Mouse (Mus musculus) liver, postnatal 0 days (tissue): ENCODE measurements around the gene Ankrd6. TPM values are rescaled to one million over a fixed set of nuclear protein-coding genes. Genes with fewer than 3 reads are reported as not detected.

Experiments
- ATAC-seq: fragments of 200-750 bp; cut with Nextera tagmentation; 2 replicates; pipeline ENCODE4 v1.8.0; 2017; ENCODE audit warnings: mild to moderate bottlenecking, moderate library complexity
- DNase-seq: peaks from one replicate; pipeline ENCODE4 v3.0.0-alpha.2; 2016
- H3K27ac ChIP-seq: fragments of 300-500 bp; sonication (generic); 2 replicates; pipeline ENCODE4 v1.5.1; 2014; ENCODE audit warnings: antibody characterized with exemption, moderate library complexity, mild to moderate bottlenecking, low read depth
- H3K27me3 ChIP-seq: fragments of 300-500 bp; sonication (generic); 2 replicates; pipeline ENCODE4 v1.6.1; 2014; ENCODE audit warnings: low read length, control low read depth, mixed read lengths; ENCODE audit not compliant: insufficient read depth
- H3K36me3 ChIP-seq: fragments of 300-500 bp; sonication (generic); replicated peaks from 2 replicates; pipeline ENCODE4 v1.6.1; 2014; ENCODE audit warnings: mild to moderate bottlenecking, control low read depth, low read length, moderate library complexity, mixed read lengths; ENCODE audit not compliant: insufficient read depth
- H3K4me1 ChIP-seq: fragments of 300-500 bp; sonication (generic); 2 replicates; pipeline ENCODE4 v1.6.1; 2014; ENCODE audit warnings: antibody characterized with exemption, mild to moderate bottlenecking, control low read depth; ENCODE audit not compliant: insufficient read depth
- H3K4me2 ChIP-seq: fragments of 300-500 bp; sonication (generic); 2 replicates; pipeline ENCODE4 v1.6.1; 2014; ENCODE audit warnings: low read depth, mild to moderate bottlenecking, low read length, moderate library complexity, mixed read lengths
- H3K4me3 ChIP-seq: fragments of 300-500 bp; sonication (generic); 2 replicates; pipeline ENCODE4 v1.5.1; 2014; ENCODE audit warnings: low read depth, low read length
- H3K9ac ChIP-seq: fragments of 300-500 bp; sonication (generic); replicated peaks from 2 replicates; pipeline ENCODE4 v1.6.1; 2014; ENCODE audit warnings: mild to moderate bottlenecking, moderate library complexity
- H3K9me3 ChIP-seq: fragments of 300-500 bp; sonication (generic); 2 replicates; pipeline ENCODE4 v1.6.1; 2016; ENCODE audit warnings: mild to moderate bottlenecking, control low read depth, low read length, mixed read lengths
- CTCF ChIP-seq: sonication (generic); IDR thresholded peaks from 2 replicates; pipeline ENCODE4 v1.5.1; 2016; ENCODE audit warnings: antibody characterized with exemption, low read depth
- EP300 ChIP-seq: IDR thresholded peaks from 2 replicates; pipeline ENCODE4 v1.6.1; 2016; ENCODE audit warnings: antibody characterized with exemption, low read depth, mild to moderate bottlenecking
- WGBS: fragments of 180-500 bp; shearing (Covaris S2); extraction: QIAGEN DNeasy Blood & Tissue Kit; methylation state at CpG from one replicate; pipeline ENCODE4 v1.1.7; 2014; ENCODE audit not compliant: insufficient replicate concordance; 5-methylcytosine and 5-hydroxymethylcytosine counted together
- polyA plus RNA-seq: library from polyadenylated mRNA; unstranded; fragments of >200 nt; fragmentation: Nextera tagmentation; extraction: Ambion mirVana; gene quantifications from 2 replicates; pipeline ENCODE4 v1.2.1, GENCODE M21; 2015

The Ankrd6 gene
- polyA plus RNA-seq, 1 experiment from 2014 or later: 0.54 TPM

GRCm38 (mm10) chr4:32855580-32855979 is 95.1 kb downstream of the Ankrd6 start:
- Histone ChIP-seq H3K27me3 (no peaks in the 10 kb centered on the region), H3K27ac (no peak overlapping the region), H3K36me3 (no peaks in the 10 kb centered on the region), H3K9ac (no peak overlapping the region), H3K9me3 (no peaks in the 10 kb centered on the region), H3K4me3 (no peak overlapping the region), H3K4me2 (no peak overlapping the region), H3K4me1 (no peaks in the 10 kb centered on the region)
- no peak for TF ChIP-seq EP300
- no peak for TF ChIP-seq CTCF
- ATAC-seq: no peak
- DNase-seq: no peak
- WGBS: 78% methylated on average over 9 of the region's 9 CpGs

GRCm38 (mm10) chr4:32854956-32855355 is 95.7 kb downstream of the Ankrd6 start:
- ATAC-seq: no peak
- no peak for TF ChIP-seq CTCF
- TF ChIP-seq EP300: no peak
- WGBS: 81% methylated on average over 4 of the region's 4 CpGs
- H3K9ac ChIP-seq: no peak overlapping the region
- H3K36me3 ChIP-seq: no peaks in the 10 kb centered on the region
- no peaks in the 10 kb centered on the region for H3K27me3 ChIP-seq
- H3K4me1 ChIP-seq: no peaks in the 10 kb centered on the region
- no peak overlapping the region for H3K4me2 ChIP-seq
- no peak overlapping the region for H3K4me3 ChIP-seq
- H3K9me3 ChIP-seq: no peaks in the 10 kb centered on the region
- H3K27ac ChIP-seq: no peak overlapping the region
- DNase-seq: no peak

- H3K4me1 ChIP-seq: no peaks in the 10 kb centered on the region
- no peaks in the 10 kb centered on the region for H3K36me3 ChIP-seq
- H3K9me3 ChIP-seq: no peaks in the 10 kb centered on the region
- 77% methylated on average over 5 of the region's 5 CpGs for WGBS
- no peak overlapping the region for H3K4me2 ChIP-seq
- ATAC-seq: no peak
- H3K27me3 ChIP-seq: no peaks in the 10 kb centered on the region
- H3K4me3 ChIP-seq: no peak overlapping the region
- TF ChIP-seq EP300 (no peak), CTCF (no peak)
- no peak overlapping the region for H3K27ac ChIP-seq
- DNase-seq: no peak
- no peak overlapping the region for H3K9ac ChIP-seq
Observed at GRCm38 (mm10) chr4:32853609-32854188, 96.9 kb downstream of the Ankrd6 start.

- TF ChIP-seq EP300 (no peak), CTCF (no peak)
- H3K4me3 ChIP-seq: no peak overlapping the region
- H3K27me3 ChIP-seq: no peaks in the 10 kb centered on the region
- WGBS: 72% methylated on average over 6 of the region's 6 CpGs
- H3K4me1 ChIP-seq: no peaks in the 10 kb centered on the region
- no peak overlapping the region for H3K9ac ChIP-seq
- no peak for DNase-seq
- ATAC-seq: no peak
- no peaks in the 10 kb centered on the region for H3K9me3 ChIP-seq
- H3K4me2 ChIP-seq: no peak overlapping the region
- no peaks in the 10 kb centered on the region for H3K36me3 ChIP-seq
- no peak overlapping the region for H3K27ac ChIP-seq
Observed at GRCm38 (mm10) chr4:32852819-32853218, 97.8 kb downstream of the Ankrd6 start.

GRCm38 (mm10) chr4:32852294-32852693 is 98.3 kb downstream of the Ankrd6 start:
- ATAC-seq: no peak
- Histone ChIP-seq H3K36me3 (no peaks in the 10 kb centered on the region), H3K9ac (no peak overlapping the region), H3K4me3 (no peak overlapping the region), H3K27ac (no peak overlapping the region), H3K4me1 (no peaks in the 10 kb centered on the region), H3K9me3 (no peaks in the 10 kb centered on the region), H3K4me2 (no peak overlapping the region), H3K27me3 (no peaks in the 10 kb centered on the region)
- DNase-seq: no peak
- no peak for TF ChIP-seq CTCF
- no peak for TF ChIP-seq EP300
- WGBS: 89% methylated on average over 8 of the region's 8 CpGs

- Histone ChIP-seq H3K27ac (no peak overlapping the region), H3K9ac (no peak overlapping the region), H3K4me2 (no peak overlapping the region), H3K4me1 (no peaks in the 10 kb centered on the region), H3K36me3 (no peaks in the 10 kb centered on the region), H3K27me3 (no peaks in the 10 kb centered on the region), H3K4me3 (no peak overlapping the region), H3K9me3 (no peaks in the 10 kb centered on the region; the same call in 1 of the 2 replicates)
- ATAC-seq (no peak), DNase-seq (no peak)
- 82% methylated on average over 3 of the region's 3 CpGs for WGBS
- TF ChIP-seq CTCF (no peak), EP300 (no peak)
Observed at GRCm38 (mm10) chr4:32838401-32838800, 112.2 kb downstream of the Ankrd6 start.
